8 mouse cellular contexts compared by ENCODE assay signal in the genomic region with DNA sequence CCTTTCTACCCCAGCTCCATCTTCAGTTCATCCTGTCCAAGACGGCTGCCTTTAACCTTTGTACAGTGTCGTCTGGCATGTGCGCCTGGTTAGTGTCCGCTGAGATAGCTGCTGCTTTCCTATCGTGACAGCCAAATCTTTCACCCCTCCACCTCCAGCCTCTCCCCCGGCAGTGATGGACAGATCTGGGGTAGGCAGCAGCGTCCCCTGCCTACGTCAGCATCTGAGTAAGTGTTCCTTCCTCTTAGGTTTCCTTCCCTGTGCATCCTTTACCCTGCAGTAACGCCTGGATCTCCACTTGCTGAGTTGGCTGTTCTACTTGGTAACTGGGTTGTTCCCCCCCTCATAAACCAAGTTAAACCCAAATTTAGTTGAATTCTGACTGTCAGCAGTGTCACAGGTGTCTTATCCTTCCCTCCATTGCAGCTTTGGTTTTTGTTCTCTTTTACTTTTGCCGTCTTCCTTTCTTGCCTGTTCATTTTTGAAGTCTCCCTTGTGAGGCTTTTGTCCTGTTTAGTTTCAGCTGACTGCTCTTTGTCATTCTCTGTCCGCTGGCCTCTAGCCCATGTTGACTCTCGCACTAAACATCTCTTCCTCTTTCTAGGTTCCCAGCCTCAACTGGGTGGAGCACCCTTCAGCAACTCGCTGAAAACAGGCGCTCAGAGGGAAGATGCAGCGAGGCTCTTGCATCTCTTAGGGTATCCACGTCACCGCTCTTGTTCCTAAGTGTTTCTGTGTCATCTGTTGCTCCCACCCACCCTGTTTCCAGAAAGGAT.
DNase-seq lines count a peak whose midpoint lies in the region; ATAC-seq and TF ChIP-seq lines count a peak whose summit lies in the region.

No protein-coding gene starts in this region.

- peak; percentile 75 for DNase-seq in kidney, adult 2 months
- DNase-seq in liver, embryonic 11.5 days (ENCODE audit: low spot score), result no peak
- DNase-seq in spleen, postnatal 36 days (ENCODE audit: low spot score in 2 of 2), result peak; percentile 75 to 80
- DNase-seq in limb, embryonic 10.5 days (ENCODE audit: low spot score), result no peak
- no peak for DNase-seq in left cerebral cortex, postnatal 4 days

- peaks cover 7% of the 10 kb centered on the region; the same call in 1 of the 2 replicates for H3K4me1 ChIP-seq in kidney, adult 2 months (ENCODE audit: control insufficient read depth, insufficient read depth, low read length)
- no peaks in the 10 kb centered on the region for H3K4me1 ChIP-seq in kidney, embryonic 14.5 days (ENCODE audit: control insufficient read depth, insufficient read depth, low read length)
- peaks cover 34% of the 10 kb centered on the region for H3K4me1 ChIP-seq in bone marrow macrophage, adult 2 months (ENCODE audit: control insufficient read depth, insufficient read depth, low read length)
- H3K4me1 ChIP-seq in heart, embryonic 13.5 days, result peaks cover 26% of the 10 kb centered on the region
- peaks cover 6% of the 10 kb centered on the region for H3K4me1 ChIP-seq in liver, embryonic 11.5 days (replicated peaks; ENCODE audit: control insufficient read depth, insufficient read depth, low read length)
- H3K4me1 ChIP-seq in limb, embryonic 10.5 days, result 0 out of 2 replicates have a peak, but pooled peaks cover 5% of the 10 kb centered on the region

- TF ChIP-seq POLR2A in kidney, adult 2 months (IDR thresholded peaks at IDR 0.05; ENCODE audit: low read depth, low read length), result no peak
- no peak for TF ChIP-seq POLR2A in bone marrow macrophage, adult 2 months (IDR thresholded peaks at IDR 0.05; ENCODE audit: borderline replicate concordance, low read depth, low read length)

- TF ChIP-seq CTCF in kidney, adult 2 months (conservative IDR thresholded peaks at IDR 0.05; ENCODE audit: insufficient read depth, insufficient read length, low read depth, low read length), result no peak
- TF ChIP-seq CTCF in bone marrow macrophage, adult 2 months (IDR thresholded peaks at IDR 0.05; ENCODE audit: low read depth, low read length), result no peak

- H3K36me3 ChIP-seq in kidney, adult 2 months (ENCODE audit: control insufficient read depth, insufficient read depth, low read length), result no peaks in the 10 kb centered on the region
- H3K36me3 ChIP-seq in kidney, embryonic 14.5 days (ENCODE audit: control insufficient read depth, insufficient read depth, low read length), result no peaks in the 10 kb centered on the region
- no peaks in the 10 kb centered on the region for H3K36me3 ChIP-seq in heart, embryonic 13.5 days
- H3K36me3 ChIP-seq in liver, embryonic 11.5 days (ENCODE audit: control insufficient read depth, insufficient read depth, low read length), result no peaks in the 10 kb centered on the region
- no peaks in the 10 kb centered on the region for H3K36me3 ChIP-seq in limb, embryonic 10.5 days

- peak overlapping the region; percentile 52; the same call in 1 of the 2 replicates for H3K27ac ChIP-seq in kidney, adult 2 months (ENCODE audit: insufficient read depth, low read depth, low read length)
- no peak overlapping the region for H3K27ac ChIP-seq in kidney, embryonic 14.5 days (ENCODE audit: low read depth, low read length)
- peak overlapping the region; percentile 85 for H3K27ac ChIP-seq in bone marrow macrophage, adult 2 months (ENCODE audit: insufficient read depth, low read depth, low read length)
- peak overlapping the region; percentile 40 for H3K27ac ChIP-seq in heart, embryonic 13.5 days (replicated peaks)
- H3K27ac ChIP-seq in liver, embryonic 11.5 days (ENCODE audit: low read depth, low read length), result no peak overlapping the region
- no peak overlapping the region for H3K27ac ChIP-seq in limb, embryonic 10.5 days

- no peak overlapping the region for H3K4me2 ChIP-seq in kidney, embryonic 14.5 days (replicated peaks; ENCODE audit: low read depth, low read length)
- peak overlapping the region; percentile 60 for H3K4me2 ChIP-seq in heart, embryonic 13.5 days
- peak overlapping the region; percentile 29; the same call in 1 of the 2 replicates for H3K4me2 ChIP-seq in liver, embryonic 11.5 days

- intact Hi-C loops in left cerebral cortex, postnatal 4 days (cut with DNase I), result no loop called here

- H3K9ac ChIP-seq in kidney, embryonic 14.5 days (ENCODE audit: low read depth, low read length), result no peak overlapping the region
- peak overlapping the region; percentile 50 for H3K9ac ChIP-seq in heart, embryonic 13.5 days
- no peak overlapping the region for H3K9ac ChIP-seq in liver, embryonic 11.5 days (ENCODE audit: low read depth, low read length)

- no peaks in the 10 kb centered on the region for H3K9me3 ChIP-seq in kidney, embryonic 14.5 days (ENCODE audit: control insufficient read depth, low read length)
- no peaks in the 10 kb centered on the region for H3K9me3 ChIP-seq in heart, embryonic 13.5 days
- no peaks in the 10 kb centered on the region for H3K9me3 ChIP-seq in liver, embryonic 11.5 days (ENCODE audit: control insufficient read depth, low read length)
- no peaks in the 10 kb centered on the region for H3K9me3 ChIP-seq in limb, embryonic 10.5 days (replicated peaks)

- WGBS in kidney, adult 2 months, result 20% methylated on average over 17 of the region's 17 CpGs
- WGBS in kidney, embryonic 14.5 days, result 48% methylated on average over 17 of the region's 17 CpGs
- WGBS in heart, embryonic 13.5 days, result 23% methylated on average over 17 of the region's 17 CpGs
- WGBS in liver, embryonic 11.5 days, result 24% methylated on average over 17 of the region's 17 CpGs
- WGBS in limb, embryonic 10.5 days, result 57% methylated on average over 17 of the region's 17 CpGs

- ATAC-seq in kidney, embryonic 14.5 days (ENCODE audit: low FRiP score, low TSS enrichment), result no peak
- ATAC-seq in heart, embryonic 13.5 days (ENCODE audit: extremely low read depth, insufficient number of reproducible peaks, low FRiP score, low TSS enrichment), result no peak
- ATAC-seq in liver, embryonic 11.5 days (replicated peaks; ENCODE audit: low FRiP score), result no peak

- H3K27me3 ChIP-seq in kidney, adult 2 months (replicated peaks; ENCODE audit: control insufficient read depth, insufficient read depth, low read length), result no peaks in the 10 kb centered on the region
- no peaks in the 10 kb centered on the region for H3K27me3 ChIP-seq in kidney, embryonic 14.5 days (ENCODE audit: control insufficient read depth, insufficient read depth, low read length)
- H3K27me3 ChIP-seq in heart, embryonic 13.5 days (replicated peaks), result no peaks in the 10 kb centered on the region
- H3K27me3 ChIP-seq in liver, embryonic 11.5 days (replicated peaks; ENCODE audit: control insufficient read depth, insufficient read depth, low read length), result no peaks in the 10 kb centered on the region
- H3K27me3 ChIP-seq in limb, embryonic 10.5 days (ENCODE audit: low read depth, poor library complexity, severe bottlenecking), result no peaks in the 10 kb centered on the region

- H3K4me3 ChIP-seq in kidney, adult 2 months (ENCODE audit: insufficient read depth, low read depth, low read length), result peak overlapping the region; percentile 31; the same call in 1 of the 2 replicates
- no peak overlapping the region for H3K4me3 ChIP-seq in kidney, embryonic 14.5 days (ENCODE audit: low read length)
- H3K4me3 ChIP-seq in bone marrow macrophage, adult 2 months (ENCODE audit: insufficient read depth, low read length), result peak overlapping the region; percentile 34
- H3K4me3 ChIP-seq in heart, embryonic 13.5 days, result no peak overlapping the region
- H3K4me3 ChIP-seq in liver, embryonic 11.5 days (ENCODE audit: low read depth, low read length), result no peak overlapping the region
- H3K4me3 ChIP-seq in limb, embryonic 10.5 days, result no peak overlapping the region

Comparison
In these comparisons a context has a peak if more than half of its experiments do, and no peak if none do; other contexts are left out.
1. H3K27ac ChIP-seq: peak in kidney, adult 2 months (single experiment), bone marrow macrophage, adult 2 months (single experiment) and heart, embryonic 13.5 days (single experiment); none in kidney, embryonic 14.5 days (single experiment), liver, embryonic 11.5 days (single experiment) and limb, embryonic 10.5 days (single experiment).
2. H3K4me3 ChIP-seq: peak in kidney, adult 2 months (single experiment) and bone marrow macrophage, adult 2 months (single experiment); none in kidney, embryonic 14.5 days (single experiment), heart, embryonic 13.5 days (single experiment), liver, embryonic 11.5 days (single experiment) and limb, embryonic 10.5 days (single experiment).
3. DNase-seq: peak in kidney, adult 2 months (single experiment) and spleen, postnatal 36 days (2 of 2); none in liver, embryonic 11.5 days (single experiment), limb, embryonic 10.5 days (single experiment) and left cerebral cortex, postnatal 4 days (single experiment).